Mouse (Mus musculus) embryonic facial prominence, embryonic 11.5 days (tissue): ENCODE data around the gene Hivep1. TPM values are rescaled to one million over a fixed set of nuclear protein-coding genes. Genes with fewer than 3 reads are reported as not detected.

Source experiments
- ATAC-seq: fragments of 200-750 bp; cut with Nextera tagmentation; replicated peaks from 2 replicates; pipeline ENCODE4 v1.8.0; 2017; ENCODE audit warnings: low read depth; ENCODE audit not compliant: insufficient number of reproducible peaks, low FRiP score, low TSS enrichment
- DNase-seq: peaks from one replicate; pipeline ENCODE4 v3.0.0-alpha.2; 2015; ENCODE audit warnings: low spot score
- H3K27ac ChIP-seq: fragments of 300-500 bp; sonication (generic); replicated peaks from 2 replicates; pipeline ENCODE4 v1.5.1; 2014; ENCODE audit warnings: mild to moderate bottlenecking, low read depth, low read length, control low read depth
- H3K27me3 ChIP-seq: fragments of 300-500 bp; sonication (generic); 2 replicates; pipeline ENCODE4 v1.6.1; 2014; ENCODE audit warnings: mild to moderate bottlenecking, low read length, moderate library complexity, mixed read lengths; ENCODE audit not compliant: control insufficient read depth, insufficient read depth
- H3K36me3 ChIP-seq: fragments of 300-500 bp; sonication (generic); replicated peaks from 2 replicates; pipeline ENCODE4 v1.6.1; 2014; ENCODE audit warnings: low read depth, mild to moderate bottlenecking, low read length, moderate library complexity, mixed read lengths; ENCODE audit not compliant: control insufficient read depth, insufficient read depth
- H3K4me1 ChIP-seq: fragments of 300-500 bp; sonication (generic); 2 replicates; pipeline ENCODE4 v1.6.1; 2014; ENCODE audit warnings: low read length, mixed read lengths; ENCODE audit not compliant: control insufficient read depth, insufficient read depth
- H3K4me2 ChIP-seq: fragments of 300-500 bp; sonication (generic); 2 replicates; pipeline ENCODE4 v1.6.1; 2014; ENCODE audit warnings: low read depth, mild to moderate bottlenecking, control low read depth, low read length, moderate library complexity
- H3K4me3 ChIP-seq: fragments of 300-500 bp; sonication (generic); 2 replicates; pipeline ENCODE4 v1.5.1; 2014; ENCODE audit warnings: low read depth, low read length, control low read depth
- H3K9ac ChIP-seq: fragments of 300-500 bp; sonication (generic); replicated peaks from 2 replicates; pipeline ENCODE4 v1.6.1; 2014; ENCODE audit warnings: mild to moderate bottlenecking, control low read depth, low read length
- H3K9me3 ChIP-seq: fragments of 300-500 bp; sonication (generic); replicated peaks from 2 replicates; pipeline ENCODE4 v1.6.1; 2016; ENCODE audit warnings: mild to moderate bottlenecking, low read length, inconsistent platforms, mixed read lengths; ENCODE audit not compliant: control insufficient read depth
- WGBS: fragments of 180-500 bp; shearing (Covaris S2); extraction: QIAGEN DNeasy Blood & Tissue Kit; methylation state at CpG from one replicate; pipeline ENCODE4 v1.1.7; 2014; 5-methylcytosine and 5-hydroxymethylcytosine counted together
- polyA plus RNA-seq: library from polyadenylated mRNA; unstranded; fragments of >200 nt; fragmentation: Nextera tagmentation; extraction: Ambion mirVana; gene quantifications from 2 replicates; pipeline ENCODE4 v1.2.1, GENCODE M21; 2014

Gene Hivep1
- polyA plus RNA-seq, 1 experiment from 2014 or later: 13.1 TPM

DNA sequence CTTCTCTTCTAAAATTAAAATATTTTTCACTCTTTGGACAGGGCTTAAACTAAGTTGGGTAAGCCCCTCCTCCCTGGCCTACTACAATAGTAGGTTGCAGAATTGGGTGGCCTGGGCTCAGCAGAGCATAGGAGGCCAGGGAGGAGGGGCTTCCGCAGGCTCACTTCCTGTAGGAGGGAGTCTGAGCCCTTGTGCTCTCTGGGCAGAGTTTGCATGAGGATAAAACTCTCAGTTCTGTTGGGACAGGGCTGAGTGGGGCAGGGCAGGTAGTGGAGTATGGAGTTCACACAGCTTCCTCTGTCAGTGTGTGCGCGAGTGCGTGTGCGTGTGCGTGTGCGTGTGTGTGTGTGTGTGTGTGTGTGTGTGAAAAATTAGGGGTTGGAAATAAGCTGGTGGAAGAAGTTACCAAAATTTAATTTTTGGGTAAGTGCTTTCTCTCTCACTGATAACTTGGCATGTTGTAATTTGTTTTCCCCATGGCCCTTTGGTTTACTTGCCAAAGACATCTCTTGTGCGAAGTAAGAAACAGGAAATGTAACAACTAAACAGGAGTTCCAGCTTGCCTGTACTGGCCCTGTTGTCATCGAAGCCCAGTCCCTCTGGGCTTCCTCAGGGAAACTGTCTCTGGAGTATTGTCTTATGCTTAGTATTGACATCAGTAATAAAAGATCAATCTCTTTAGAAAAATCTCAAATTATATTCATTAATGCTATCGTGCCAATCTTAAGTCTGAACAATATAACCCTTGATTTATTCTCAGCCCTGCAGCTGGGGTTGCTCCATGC lies 9.2 kb downstream of the Hivep1 start:
- 88% methylated on average over 10 of the region's 10 CpGs for WGBS
- no peak for DNase-seq
- Histone ChIP-seq H3K4me3 (no peak overlapping the region), H3K27me3 (no peaks in the 10 kb centered on the region), H3K27ac (no peak overlapping the region), H3K9ac (no peak overlapping the region), H3K4me2 (no peak overlapping the region), H3K9me3 (no peaks in the 10 kb centered on the region), H3K4me1 (no peaks in the 10 kb centered on the region), H3K36me3 (no peaks in the 10 kb centered on the region; the same call in 1 of the 2 replicates)
- ATAC-seq: no peak

DNA sequence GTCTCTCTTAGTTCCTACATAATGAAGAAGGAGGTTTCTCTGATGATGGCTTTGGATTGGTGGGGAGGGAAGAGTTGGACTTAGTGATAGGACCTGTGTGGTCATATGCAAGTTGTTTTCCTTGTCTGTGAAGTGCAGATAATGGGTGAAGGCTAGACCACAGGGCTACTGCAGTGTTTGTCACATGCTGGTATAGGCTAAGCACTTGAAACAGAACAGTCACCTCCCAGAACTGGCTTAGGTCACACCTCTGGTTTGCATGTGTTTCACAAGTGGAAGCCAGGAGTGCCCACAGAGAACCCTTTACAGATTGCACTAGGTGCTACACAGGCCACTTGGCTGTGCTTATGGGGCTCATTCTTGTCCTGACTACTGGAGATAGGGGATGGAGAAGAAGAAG lies 12.4 kb downstream of the Hivep1 start:
- ATAC-seq (no peak), DNase-seq (no peak)
- Histone ChIP-seq H3K4me2 (no peak overlapping the region), H3K4me1 (no peaks in the 10 kb centered on the region), H3K27me3 (no peaks in the 10 kb centered on the region), H3K9ac (no peak overlapping the region), H3K27ac (no peak overlapping the region), H3K9me3 (no peaks in the 10 kb centered on the region), H3K4me3 (no peak overlapping the region), H3K36me3 (no peaks in the 10 kb centered on the region; the same call in 1 of the 2 replicates)

DNA sequence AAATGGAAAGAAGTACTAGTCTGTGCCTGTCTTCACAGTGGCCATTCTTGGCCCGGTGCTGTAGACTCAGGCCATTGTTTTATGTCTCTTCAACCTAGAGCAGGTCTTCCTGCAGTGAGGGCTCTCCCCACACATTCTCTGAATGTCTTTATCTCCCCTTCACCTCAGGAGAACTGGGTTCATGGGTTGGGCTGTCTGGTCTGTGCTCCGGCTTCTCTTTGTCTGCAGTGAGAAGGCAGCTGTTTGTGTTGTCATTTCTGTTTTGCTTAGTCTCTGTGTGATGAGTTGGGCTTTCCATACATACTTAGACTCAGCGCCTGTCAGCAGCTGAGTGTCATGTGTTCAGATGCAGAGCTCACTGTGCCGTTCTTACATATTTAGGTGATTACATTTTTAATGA lies 18.4 kb downstream of the Hivep1 start:
- no peaks in the 10 kb centered on the region for H3K9me3 ChIP-seq
- no peak overlapping the region for H3K9ac ChIP-seq
- no peak overlapping the region for H3K27ac ChIP-seq
- H3K36me3 ChIP-seq: no peaks in the 10 kb centered on the region
- H3K4me2 ChIP-seq: no peak overlapping the region
- no peaks in the 10 kb centered on the region for H3K27me3 ChIP-seq
- ATAC-seq (no peak), DNase-seq (no peak)
- 74% methylated on average over 4 of the region's 4 CpGs for WGBS
- H3K4me3 ChIP-seq: no peak overlapping the region
- no peaks in the 10 kb centered on the region for H3K4me1 ChIP-seq

DNA sequence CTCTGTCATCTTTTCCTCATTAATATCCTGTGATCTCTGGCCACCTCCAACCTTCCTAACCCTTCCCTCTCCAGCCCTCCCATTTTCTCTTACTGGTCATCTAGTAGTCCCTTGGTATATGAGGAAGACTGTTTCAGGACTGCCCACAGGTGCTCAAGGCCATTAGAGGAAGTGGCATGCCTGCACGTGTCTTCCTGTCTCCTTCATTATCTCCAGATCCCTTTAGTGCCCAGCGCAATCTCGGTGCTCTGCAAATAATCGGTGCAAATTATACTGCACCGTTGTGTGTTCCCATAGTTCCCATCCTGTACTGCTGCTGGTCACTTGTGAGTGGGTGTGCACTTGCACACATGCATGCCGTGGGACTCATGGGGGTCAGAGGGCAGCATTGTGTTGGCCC lies 19.2 kb downstream of the Hivep1 start:
- 84% methylated on average over 6 of the region's 6 CpGs for WGBS
- Histone ChIP-seq H3K4me3 (no peak overlapping the region), H3K9ac (no peak overlapping the region), H3K4me1 (no peaks in the 10 kb centered on the region), H3K4me2 (no peak overlapping the region), H3K27ac (no peak overlapping the region), H3K9me3 (no peaks in the 10 kb centered on the region), H3K27me3 (no peaks in the 10 kb centered on the region), H3K36me3 (no peaks in the 10 kb centered on the region)
- ATAC-seq (no peak), DNase-seq (no peak)

DNA sequence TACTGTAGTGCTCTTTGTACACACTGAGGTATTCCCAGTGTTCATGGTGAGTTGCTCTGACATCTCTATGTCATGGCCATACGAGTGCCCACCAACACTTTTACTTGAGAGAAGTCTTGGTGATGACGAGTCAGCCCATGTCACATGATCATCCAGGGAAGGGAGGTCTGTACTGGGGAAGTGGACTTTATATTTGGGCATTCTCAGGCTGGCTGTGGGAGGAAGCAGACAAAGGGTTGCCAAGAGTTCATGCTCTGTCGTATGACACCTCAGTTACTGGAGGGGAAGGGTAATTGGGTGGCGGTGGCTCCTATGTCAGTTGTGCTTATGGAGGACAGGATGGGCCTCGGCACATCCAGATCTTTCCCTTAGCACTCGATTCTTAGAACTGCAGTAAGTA lies 21.5 kb downstream of the Hivep1 start:
- no peak overlapping the region for H3K27ac ChIP-seq
- H3K9ac ChIP-seq: no peak overlapping the region
- ATAC-seq: no peak
- H3K4me2 ChIP-seq: no peak overlapping the region
- no peaks in the 10 kb centered on the region for H3K4me1 ChIP-seq
- WGBS: 78% methylated on average over 6 of the region's 6 CpGs
- H3K9me3 ChIP-seq: no peaks in the 10 kb centered on the region
- H3K36me3 ChIP-seq: no peaks in the 10 kb centered on the region
- no peak for DNase-seq
- H3K4me3 ChIP-seq: no peak overlapping the region
- no peaks in the 10 kb centered on the region for H3K27me3 ChIP-seq

DNA sequence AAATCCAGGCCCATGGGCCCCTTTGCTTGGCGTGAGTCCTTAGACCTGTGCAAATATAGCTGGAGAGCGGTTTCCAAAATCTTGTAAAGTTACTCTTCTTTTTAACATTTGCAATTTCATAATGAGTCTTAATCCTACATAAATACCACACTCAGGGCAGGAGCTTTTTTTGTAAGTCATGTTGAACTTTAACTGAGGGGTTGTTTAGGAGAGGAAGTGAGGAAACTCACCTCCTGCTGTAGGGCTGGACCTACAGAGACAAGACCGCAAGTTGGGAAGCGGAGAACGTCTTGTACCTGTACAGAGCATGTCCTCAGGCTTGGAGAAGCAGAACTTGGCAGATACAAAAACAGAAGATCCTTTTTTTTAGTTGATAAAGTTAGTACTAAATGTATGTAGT lies 23.7 kb downstream of the Hivep1 start:
- no peak overlapping the region for H3K4me3 ChIP-seq
- ATAC-seq (no peak), DNase-seq (no peak)
- no peak overlapping the region for H3K27ac ChIP-seq
- no peak overlapping the region for H3K9ac ChIP-seq
- no peak overlapping the region for H3K4me2 ChIP-seq
- H3K27me3 ChIP-seq: no peaks in the 10 kb centered on the region
- WGBS: 91% methylated on average over 5 of the region's 5 CpGs
- H3K9me3 ChIP-seq: no peaks in the 10 kb centered on the region
- H3K36me3 ChIP-seq: no peaks in the 10 kb centered on the region
- H3K4me1 ChIP-seq: no peaks in the 10 kb centered on the region

DNA sequence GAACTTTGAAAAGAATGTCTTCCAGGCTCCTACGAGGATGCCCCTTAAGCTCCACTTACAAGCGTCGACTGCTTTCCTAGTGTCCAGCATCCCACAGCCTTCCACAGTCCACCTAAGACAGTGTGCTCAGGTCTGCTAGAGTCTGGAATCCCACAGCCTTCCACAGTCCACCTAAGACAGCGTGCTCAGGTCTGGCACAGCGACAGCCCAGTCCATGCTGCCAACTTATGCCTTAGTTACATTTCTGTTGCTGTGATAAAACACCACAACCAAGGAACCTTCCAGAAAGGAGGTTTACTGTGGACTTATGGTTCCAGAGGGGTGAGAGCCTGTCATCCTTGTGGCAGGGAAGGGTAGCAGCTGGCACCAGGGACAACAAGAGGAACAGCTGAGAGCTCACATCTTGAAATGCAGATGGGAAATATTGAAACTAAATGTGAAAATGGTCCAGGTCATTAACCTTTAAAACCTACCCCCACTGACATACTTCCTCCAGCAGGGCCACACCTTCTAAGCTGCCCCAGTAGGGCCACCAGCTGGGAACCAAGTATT lies 25.0 kb downstream of the Hivep1 start:
- H3K27ac ChIP-seq: no peak overlapping the region
- H3K9me3 ChIP-seq: no peaks in the 10 kb centered on the region
- H3K4me3 ChIP-seq: no peak overlapping the region
- H3K4me2 ChIP-seq: no peak overlapping the region
- WGBS: 92% methylated on average over 5 of the region's 5 CpGs
- ATAC-seq (no peak), DNase-seq (no peak)
- H3K4me1 ChIP-seq: no peaks in the 10 kb centered on the region
- H3K36me3 ChIP-seq: no peaks in the 10 kb centered on the region
- no peak overlapping the region for H3K9ac ChIP-seq
- H3K27me3 ChIP-seq: no peaks in the 10 kb centered on the region

DNA sequence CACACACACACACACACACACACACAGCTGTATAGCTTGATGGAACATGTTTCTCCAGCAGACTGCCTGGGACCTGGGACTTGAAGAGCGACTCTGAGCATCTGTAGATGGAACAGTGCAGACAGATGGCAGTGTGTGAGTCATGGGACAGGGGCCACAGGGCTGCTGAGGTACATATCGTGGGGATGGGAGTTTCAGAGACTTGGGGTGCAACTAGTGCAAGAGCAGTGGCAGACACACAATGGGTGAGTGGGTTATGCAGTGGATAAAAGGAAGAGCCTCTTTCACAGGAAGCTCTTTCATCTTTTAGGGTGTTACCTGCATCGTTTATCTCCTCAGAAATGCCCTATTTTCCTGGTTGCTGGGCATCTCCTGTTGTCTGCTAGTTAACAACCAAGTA lies 25.8 kb downstream of the Hivep1 start:
- Histone ChIP-seq H3K9ac (no peak overlapping the region), H3K27me3 (no peaks in the 10 kb centered on the region), H3K4me3 (no peak overlapping the region), H3K4me2 (no peak overlapping the region), H3K9me3 (no peaks in the 10 kb centered on the region), H3K27ac (no peak overlapping the region), H3K36me3 (no peaks in the 10 kb centered on the region), H3K4me1 (no peaks in the 10 kb centered on the region)
- no peak for ATAC-seq
- DNase-seq: no peak
- WGBS: 95% methylated on average over 3 of the region's 3 CpGs
